Mouse (Mus musculus) midbrain, embryonic 10.5 days (tissue): ENCODE measurements around the gene Auts2. TPM values are rescaled to one million over a fixed set of nuclear protein-coding genes. Genes with fewer than 3 reads are reported as not detected.

Experiments
- DNase-seq: peaks from one replicate; pipeline ENCODE4 v3.0.0-alpha.2; 2017; ENCODE audit warnings: low spot score
- H3K27ac ChIP-seq: fragments of 300-500 bp; sonication (generic); replicated peaks from 2 replicates; pipeline ENCODE4 v1.5.1; 2016; ENCODE audit warnings: mild to moderate bottlenecking
- H3K27me3 ChIP-seq: fragments of 300-500 bp; sonication (generic); 2 replicates; pipeline ENCODE4 v1.6.1; 2016; ENCODE audit warnings: low read depth, mild to moderate bottlenecking; ENCODE audit not compliant: poor library complexity, severe bottlenecking
- H3K36me3 ChIP-seq: fragments of 300-500 bp; sonication (generic); 2 replicates; pipeline ENCODE4 v1.6.1; 2016; ENCODE audit warnings: mild to moderate bottlenecking, moderate library complexity
- H3K4me1 ChIP-seq: fragments of 300-500 bp; sonication (generic); 2 replicates; pipeline ENCODE4 v1.6.1; 2016
- H3K4me3 ChIP-seq: fragments of 300-500 bp; sonication (generic); 2 replicates; pipeline ENCODE4 v1.5.1; 2016; ENCODE audit warnings: mild to moderate bottlenecking, moderate library complexity
- H3K9me3 ChIP-seq: fragments of 300-500 bp; sonication (generic); replicated peaks from 2 replicates; pipeline ENCODE4 v1.6.1; 2016; ENCODE audit warnings: mild to moderate bottlenecking
- WGBS: fragments of 180-500 bp; shearing (Covaris S2); methylation state at CpG from one replicate; pipeline ENCODE4 v1.1.7; 2016; 5-methylcytosine and 5-hydroxymethylcytosine counted together
- polyA plus RNA-seq: library from polyadenylated mRNA; unstranded; fragments of >200 nt; fragmentation: Nextera tagmentation; extraction: Ambion mirVana; gene quantifications from 2 replicates; pipeline ENCODE4 v1.2.1, GENCODE M21; 2016

The Auts2 gene
- polyA plus RNA-seq, 1 experiment from 2014 or later, result 32.3 TPM

DNA sequence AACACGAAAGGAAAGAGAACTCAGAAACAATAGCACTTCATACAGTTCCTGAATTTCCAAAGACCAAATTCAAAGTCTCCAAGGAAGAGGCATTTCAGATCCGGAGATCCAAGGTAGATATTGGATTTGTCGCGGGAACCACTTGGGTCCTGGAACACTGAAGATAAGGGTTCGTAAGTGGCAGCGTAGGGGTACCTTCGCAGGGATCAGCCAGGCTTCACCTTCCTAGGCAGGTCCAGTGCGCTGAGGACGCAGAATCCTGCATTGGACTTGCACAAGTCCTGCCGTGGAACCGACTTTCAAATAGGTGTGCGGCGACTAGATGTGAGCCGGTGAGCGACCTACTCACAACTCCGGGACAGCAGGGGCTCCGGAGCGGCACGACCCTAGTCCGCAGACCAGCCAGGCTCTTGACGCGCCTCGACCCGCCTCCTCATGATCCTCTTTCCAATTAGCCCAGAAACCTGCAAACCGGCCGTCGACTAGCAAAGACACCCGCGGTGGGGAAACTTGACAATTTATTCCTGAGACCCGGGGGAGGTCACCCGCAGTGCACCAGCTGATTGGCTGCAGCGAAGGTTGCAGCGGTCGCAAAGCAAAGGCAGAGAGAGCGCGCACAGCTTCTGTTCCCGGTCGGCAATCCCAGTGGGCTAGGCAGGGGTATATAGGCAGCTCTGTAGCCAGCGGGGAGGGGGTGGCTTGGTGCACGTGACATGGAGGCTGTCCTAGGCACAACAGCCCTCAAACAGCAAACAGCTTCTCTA, 926.8 kb downstream of the Auts2 start:
- Histone ChIP-seq H3K27ac (0 out of 2 replicates have a peak overlapping the region, but pooled peaks have one; percentile 6), H3K27me3 (peaks cover 100% of the 10 kb centered on the region), H3K36me3 (no peaks in the 10 kb centered on the region), H3K9me3 (no peaks in the 10 kb centered on the region), H3K4me1 (peaks cover 21% of the 10 kb centered on the region), H3K4me3 (peak overlapping the region; percentile 52)
- WGBS, result under 1% methylated on average over 40 of the region's 40 CpGs
- peak; percentile 63 for DNase-seq

DNA sequence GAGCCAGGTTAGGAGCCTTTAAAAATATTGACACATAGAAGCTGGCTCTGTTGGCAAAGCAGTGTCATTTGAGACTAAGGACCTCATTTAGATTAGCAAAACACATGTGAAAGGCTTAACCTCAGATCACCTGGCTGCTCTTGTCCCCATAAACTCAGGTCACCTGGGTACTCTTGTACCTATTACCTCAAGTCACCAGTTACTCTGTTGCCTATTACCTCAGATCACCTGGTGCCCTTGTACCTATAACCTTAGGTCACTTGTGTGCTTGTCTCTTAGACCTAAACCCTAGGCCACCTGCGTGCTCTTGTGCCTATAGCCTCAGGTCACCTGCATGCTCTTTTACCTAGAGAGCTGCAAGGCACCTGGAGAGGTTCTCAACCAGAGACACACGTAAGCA, 928.9 kb downstream of the Auts2 start:
- H3K36me3 ChIP-seq, result no peaks in the 10 kb centered on the region
- H3K27ac ChIP-seq, result no peak overlapping the region
- no peak overlapping the region for H3K4me3 ChIP-seq
- no peaks in the 10 kb centered on the region for H3K9me3 ChIP-seq
- 87% methylated on average over 2 of the region's 2 CpGs for WGBS
- H3K4me1 ChIP-seq, result peaks cover 21% of the 10 kb centered on the region
- peaks cover 100% of the 10 kb centered on the region for H3K27me3 ChIP-seq
- DNase-seq, result no peak

DNA sequence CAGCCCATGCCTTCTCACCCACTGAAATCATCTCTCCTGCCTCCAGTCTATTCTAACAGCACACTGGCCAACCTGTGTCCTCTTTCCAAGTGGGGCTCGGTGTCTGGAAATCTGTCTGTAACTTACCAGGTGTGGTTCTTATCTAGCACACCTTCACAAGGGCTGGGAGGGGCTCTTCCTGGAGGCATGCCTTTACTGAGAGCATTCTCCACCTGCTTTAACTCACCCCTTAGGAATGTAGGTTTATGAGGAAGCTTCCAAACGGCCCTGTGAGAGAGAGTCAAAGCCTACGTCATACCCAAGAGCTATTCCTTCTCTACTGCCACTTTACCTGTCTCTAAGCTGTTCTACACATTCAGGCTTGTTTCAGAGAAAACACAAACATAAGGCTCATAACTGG, 929.8 kb downstream of the Auts2 start:
- WGBS, result 91% methylated on average over 3 of the region's 3 CpGs
- H3K27me3 ChIP-seq, result peaks cover 100% of the 10 kb centered on the region
- DNase-seq, result no peak
- H3K36me3 ChIP-seq, result no peaks in the 10 kb centered on the region
- no peak overlapping the region for H3K27ac ChIP-seq
- H3K9me3 ChIP-seq, result no peaks in the 10 kb centered on the region
- peaks cover 21% of the 10 kb centered on the region for H3K4me1 ChIP-seq
- no peak overlapping the region for H3K4me3 ChIP-seq

DNA sequence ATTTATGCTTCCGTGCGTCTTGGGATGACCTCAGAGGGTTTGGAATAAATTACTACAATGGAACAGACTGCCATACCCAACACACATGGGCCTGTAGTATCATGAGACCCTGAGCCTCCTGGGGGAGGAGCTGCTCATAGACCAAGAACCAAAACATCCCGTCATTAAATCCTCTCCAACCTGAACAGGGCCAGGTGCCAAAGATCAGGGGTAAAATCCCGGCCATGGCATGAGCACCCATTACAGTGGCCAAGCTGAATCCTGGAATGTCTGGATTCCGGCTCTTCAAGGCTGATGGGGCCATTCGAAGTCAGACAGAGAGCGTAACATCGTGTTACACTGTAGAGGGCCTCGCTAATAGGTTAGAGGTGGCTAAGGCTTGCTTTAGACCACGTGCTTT, 932.4 kb downstream of the Auts2 start:
- H3K27me3 ChIP-seq, result peaks cover 100% of the 10 kb centered on the region
- H3K4me1 ChIP-seq, result peaks cover under 1% of the 10 kb centered on the region
- no peaks in the 10 kb centered on the region for H3K9me3 ChIP-seq
- DNase-seq, result no peak
- no peaks in the 10 kb centered on the region for H3K36me3 ChIP-seq
- no peak overlapping the region for H3K4me3 ChIP-seq
- no peak overlapping the region for H3K27ac ChIP-seq
- WGBS, result 85% methylated on average over 10 of the region's 10 CpGs

DNA sequence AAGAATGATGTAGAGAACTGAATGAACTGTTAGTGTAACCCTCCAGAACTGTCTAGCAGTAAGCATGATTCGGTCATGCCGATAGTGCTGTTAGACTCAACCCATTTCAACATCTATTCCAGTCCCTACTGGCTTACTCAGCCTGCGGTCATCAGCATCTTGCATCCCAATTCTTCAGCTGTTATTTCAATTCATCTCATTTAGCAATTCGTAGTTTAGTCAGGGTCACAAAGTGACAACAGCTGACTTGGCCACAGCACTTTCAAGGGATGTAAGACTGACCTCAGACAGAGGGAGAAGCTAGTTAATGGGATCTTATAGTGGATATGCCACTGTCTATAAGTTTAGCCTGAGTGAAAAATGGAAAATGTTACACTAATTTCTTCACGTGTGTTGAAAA, 936.4 kb downstream of the Auts2 start:
- Histone ChIP-seq H3K27ac (no peak overlapping the region), H3K36me3 (no peaks in the 10 kb centered on the region), H3K9me3 (no peaks in the 10 kb centered on the region), H3K4me1 (peaks cover 19% of the 10 kb centered on the region), H3K27me3 (peaks cover 100% of the 10 kb centered on the region), H3K4me3 (no peak overlapping the region)
- WGBS, result 93% methylated on average over 5 of the region's 5 CpGs
- no peak for DNase-seq

DNA sequence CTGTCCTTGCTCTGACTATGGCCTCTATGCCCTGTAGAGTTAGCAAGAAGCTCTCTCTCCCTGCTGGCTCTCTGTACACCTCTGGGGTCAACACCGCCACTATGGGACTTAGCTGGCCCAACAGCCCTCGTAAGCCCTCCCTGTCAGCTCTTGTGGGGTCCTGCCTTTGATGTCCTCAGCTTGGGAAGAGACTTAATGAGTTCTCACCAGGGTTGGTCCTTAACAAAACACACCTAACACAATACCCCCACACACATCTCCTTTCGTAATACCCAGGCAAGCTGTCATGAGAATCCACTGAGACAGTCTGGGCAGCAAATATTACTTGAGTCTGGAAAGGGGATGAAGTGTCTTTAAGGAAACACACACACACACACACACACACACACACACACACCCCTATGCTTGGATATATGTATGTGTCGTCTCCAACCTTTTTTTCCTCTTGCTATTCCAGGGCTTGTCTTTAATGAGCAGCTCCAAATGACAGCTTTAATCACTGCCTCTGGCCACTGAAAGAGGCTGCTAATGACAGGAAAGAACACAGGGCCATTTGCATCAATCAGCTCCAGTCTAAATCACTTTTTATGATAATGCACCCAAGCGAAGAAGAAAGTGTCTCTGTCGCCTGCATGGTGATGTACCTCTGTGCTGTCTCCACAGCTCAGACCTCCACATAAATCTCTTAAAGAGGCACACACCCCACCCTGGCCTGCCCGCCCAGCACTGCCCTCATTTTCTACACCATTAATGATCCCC, 941.0 kb downstream of the Auts2 start:
- peaks cover 56% of the 10 kb centered on the region for H3K4me1 ChIP-seq

DNA sequence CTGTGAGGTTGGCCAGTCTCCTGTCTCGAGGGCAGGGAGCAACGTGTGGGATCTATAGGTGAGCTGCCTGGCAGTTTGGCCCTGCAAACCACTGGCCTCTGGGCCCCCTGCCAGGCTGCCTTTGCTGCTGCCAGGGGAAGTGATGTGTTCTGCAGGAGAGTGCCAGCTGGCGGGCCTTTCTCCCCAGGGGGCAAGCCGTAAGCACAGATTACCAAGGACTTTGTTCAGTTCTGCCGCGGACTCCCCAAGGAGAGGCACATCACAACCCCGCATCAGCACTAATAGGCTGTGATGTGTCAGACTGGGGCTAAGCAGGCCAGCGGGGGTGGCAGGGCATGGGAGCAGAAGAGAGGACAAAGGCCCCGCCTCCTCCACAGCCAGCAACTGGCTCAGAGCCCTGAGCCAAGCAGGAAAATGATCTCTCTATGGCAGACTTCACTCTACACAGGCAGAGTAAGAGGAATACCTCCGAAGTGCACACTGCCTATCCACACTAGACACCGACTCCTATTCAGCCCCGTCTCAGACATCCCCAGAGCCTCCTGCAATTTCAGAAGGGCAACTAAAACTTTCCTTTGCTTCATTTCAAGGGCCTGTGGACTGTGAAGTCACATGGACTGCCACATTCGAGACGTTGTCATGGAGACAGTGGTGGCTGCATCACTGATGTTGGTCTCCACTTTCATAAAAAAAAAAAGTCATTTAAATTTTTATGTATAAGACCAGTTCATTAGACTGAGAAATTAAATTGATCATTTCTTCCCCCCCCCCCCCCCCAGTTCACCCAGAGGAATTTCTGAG, 942.6 kb downstream of the Auts2 start:
- 6% methylated on average over 14 of the region's 14 CpGs for WGBS
- Histone ChIP-seq H3K27me3 (peaks cover 96% of the 10 kb centered on the region), H3K27ac (peak overlapping the region; percentile 70), H3K4me3 (peak overlapping the region; percentile 30), H3K36me3 (no peaks in the 10 kb centered on the region), H3K4me1 (peaks cover 72% of the 10 kb centered on the region), H3K9me3 (no peaks in the 10 kb centered on the region)
- peak; percentile 65 for DNase-seq

More for the DNA sequence above, 941.0 kb downstream of the Auts2 start:
- H3K27ac ChIP-seq, result peak overlapping the region; percentile 61
- H3K9me3 ChIP-seq, result no peaks in the 10 kb centered on the region
- H3K27me3 ChIP-seq, result peaks cover 96% of the 10 kb centered on the region
- H3K36me3 ChIP-seq, result no peaks in the 10 kb centered on the region
- WGBS, result 10% methylated on average over 7 of the region's 7 CpGs
- no peak overlapping the region for H3K4me3 ChIP-seq
- peak; percentile 48 for DNase-seq

DNA sequence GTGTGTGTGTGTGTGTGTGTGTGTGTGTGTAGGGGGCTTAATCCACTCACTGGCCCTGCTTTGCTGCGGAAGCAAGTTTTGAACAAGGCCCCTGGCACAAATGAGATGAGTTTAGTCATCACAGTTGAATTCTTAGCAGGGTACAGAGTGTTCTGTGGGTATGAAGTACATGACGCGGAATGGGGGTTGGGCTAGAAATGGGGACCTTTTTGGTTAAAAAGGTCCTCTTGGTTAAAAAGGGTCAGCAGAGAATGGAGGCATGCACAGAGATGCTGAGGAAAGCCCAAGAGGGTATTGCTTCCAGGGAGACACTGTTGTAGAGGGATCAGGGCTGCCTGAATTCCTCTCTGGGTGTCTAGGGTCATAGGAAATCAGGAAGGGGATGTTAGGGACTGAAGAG, 945.6 kb downstream of the Auts2 start:
- no peak overlapping the region for H3K4me3 ChIP-seq
- 48% methylated on average over 3 of the region's 3 CpGs for WGBS
- no peak for DNase-seq
- 0 out of 2 replicates have a peak overlapping the region, but pooled peaks have one; percentile 69 for H3K27ac ChIP-seq
- no peaks in the 10 kb centered on the region for H3K9me3 ChIP-seq
- no peaks in the 10 kb centered on the region for H3K36me3 ChIP-seq
- H3K27me3 ChIP-seq, result peaks cover 96% of the 10 kb centered on the region
- H3K4me1 ChIP-seq, result peaks cover 67% of the 10 kb centered on the region

DNA sequence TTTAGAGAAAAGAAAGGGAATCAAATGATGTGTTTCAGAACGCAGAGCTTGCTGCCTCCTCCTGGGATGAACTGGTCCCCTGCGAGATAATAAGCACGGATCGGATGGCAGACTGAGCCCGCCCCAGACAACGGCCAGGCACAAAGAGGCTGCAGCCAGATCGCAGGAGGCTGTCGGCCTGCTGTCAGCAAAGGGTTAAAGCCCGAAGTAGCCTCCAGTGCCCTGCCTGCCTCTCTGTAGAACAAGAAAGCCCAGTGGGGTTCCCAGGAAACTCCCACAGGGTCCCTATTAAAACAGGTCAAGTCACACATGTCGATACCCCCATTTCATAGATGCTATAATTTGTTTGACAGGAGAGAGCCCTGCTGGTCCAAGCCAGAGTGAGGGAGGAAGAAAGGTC, 946.6 kb downstream of the Auts2 start:
- H3K4me1 ChIP-seq, result peaks cover 57% of the 10 kb centered on the region
- DNase-seq, result peak; percentile 78
- H3K36me3 ChIP-seq, result no peaks in the 10 kb centered on the region
- peak overlapping the region; percentile 69 for H3K27ac ChIP-seq
- no peaks in the 10 kb centered on the region for H3K9me3 ChIP-seq
- under 1% methylated on average over 10 of the region's 10 CpGs for WGBS
- H3K4me3 ChIP-seq, result peak overlapping the region; percentile 35
- peaks cover 96% of the 10 kb centered on the region for H3K27me3 ChIP-seq

DNA sequence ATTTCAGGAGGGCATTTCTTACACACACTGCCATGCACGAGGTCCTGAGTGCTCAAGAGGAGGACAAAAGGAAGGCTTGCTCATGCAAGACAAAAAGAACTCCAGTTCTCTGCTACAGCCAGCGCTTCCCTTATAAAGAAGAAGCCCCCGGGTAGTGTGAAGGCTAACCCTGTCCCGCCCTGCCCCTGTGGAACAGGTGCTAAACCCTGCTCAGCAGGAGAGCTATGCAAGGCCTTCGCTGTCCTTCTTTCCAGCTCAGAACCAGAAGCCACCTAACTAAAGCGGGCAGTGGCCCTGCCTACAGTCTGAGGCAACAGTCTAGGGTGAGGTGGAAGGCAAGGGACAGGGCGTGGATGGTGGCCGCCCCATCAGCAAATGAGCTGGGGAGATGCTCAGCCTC, 947.4 kb downstream of the Auts2 start:
- Histone ChIP-seq H3K27me3 (peaks cover 100% of the 10 kb centered on the region), H3K36me3 (no peaks in the 10 kb centered on the region), H3K9me3 (no peaks in the 10 kb centered on the region), H3K4me3 (peak overlapping the region; percentile 35; the same call in 1 of the 2 replicates), H3K27ac (no peak overlapping the region; the same call in 1 of the 2 replicates), H3K4me1 (peaks cover 49% of the 10 kb centered on the region)
- 4% methylated on average over 8 of the region's 8 CpGs for WGBS
- DNase-seq, result no peak

DNA sequence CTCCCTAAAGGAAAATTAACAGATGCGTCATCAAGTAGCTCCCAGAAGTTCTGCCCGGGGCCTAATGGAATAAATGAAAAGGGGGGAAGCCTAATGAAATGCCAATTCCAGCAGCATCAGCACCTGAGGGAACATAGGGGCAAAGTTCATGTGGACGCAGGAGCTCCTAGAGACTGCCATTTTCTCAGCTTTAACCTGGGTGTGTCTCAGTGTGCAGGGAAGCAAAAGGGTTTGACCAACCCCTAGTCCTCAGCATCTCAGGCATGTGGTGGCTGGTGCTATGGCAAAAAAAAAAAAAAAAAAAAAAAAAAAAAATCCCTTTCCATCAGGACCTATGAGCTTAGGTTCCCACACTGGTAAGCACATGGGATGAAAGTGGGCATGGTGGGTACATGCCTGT, 948.5 kb downstream of the Auts2 start:
- H3K27me3 ChIP-seq, result peaks cover 100% of the 10 kb centered on the region
- no peaks in the 10 kb centered on the region for H3K9me3 ChIP-seq
- no peak overlapping the region for H3K27ac ChIP-seq
- no peak for DNase-seq
- 77% methylated on average over 3 of the region's 3 CpGs for WGBS
- H3K4me3 ChIP-seq, result no peak overlapping the region
- no peaks in the 10 kb centered on the region for H3K36me3 ChIP-seq
- peaks cover 38% of the 10 kb centered on the region for H3K4me1 ChIP-seq

DNA sequence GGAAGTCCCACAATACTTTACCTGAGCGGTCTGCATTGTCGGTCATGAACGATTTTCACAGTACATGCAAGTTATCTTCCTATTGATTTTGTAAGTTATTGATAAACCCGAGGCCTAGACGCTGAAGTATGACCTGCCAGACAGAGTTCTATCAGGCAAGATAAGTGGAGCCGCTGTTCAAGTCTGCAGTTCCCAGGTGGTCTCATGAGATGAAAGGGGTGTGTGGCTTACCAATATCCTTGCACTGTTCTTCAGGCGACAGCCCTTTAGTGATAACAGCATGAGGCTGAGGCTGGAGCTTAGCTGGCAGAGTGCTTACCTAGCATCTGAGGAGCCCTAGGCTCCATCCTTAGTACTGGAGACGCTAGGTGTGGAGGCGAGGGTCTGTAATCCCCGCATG, 949.9 kb downstream of the Auts2 start:
- Histone ChIP-seq H3K4me3 (no peak overlapping the region), H3K9me3 (no peaks in the 10 kb centered on the region), H3K27ac (no peak overlapping the region), H3K4me1 (peaks cover 33% of the 10 kb centered on the region), H3K36me3 (no peaks in the 10 kb centered on the region), H3K27me3 (peaks cover 100% of the 10 kb centered on the region)
- 90% methylated on average over 10 of the region's 10 CpGs for WGBS
- DNase-seq, result no peak
